In the genomic region with DNA sequence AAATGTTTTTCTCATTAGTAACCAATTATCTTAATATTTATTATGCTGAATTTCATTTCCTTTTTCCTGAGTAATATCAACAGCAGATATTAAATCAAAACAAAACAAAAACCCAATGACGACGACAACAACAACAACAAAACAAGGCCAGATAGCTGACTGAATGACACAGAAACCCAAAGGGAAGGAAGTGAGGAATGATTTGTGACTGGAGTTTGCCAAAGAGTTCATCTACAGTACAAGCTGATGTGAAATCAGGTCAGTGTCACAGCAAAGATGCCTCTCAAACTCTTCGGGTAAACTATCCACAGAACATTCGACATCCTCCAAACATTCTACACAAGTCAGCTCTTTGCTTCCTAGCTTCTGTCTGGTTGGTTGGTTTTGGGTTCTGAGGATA, we compare ENCODE assay signal across 18 mouse cellular contexts.
"Had no signal": no experiment of that assay in that cellular context is flagged by ENCODE, and none has a peak within 500 bp of the region (broad histone marks: within the 10 kb centered on the region; RNA-seq: fewer than 3 reads in every experiment).

No protein-coding gene starts in this region.

- DNase-seq: lung, embryonic 14.5 days; lung, postnatal 10 days; lung, postnatal 4 days; midbrain, embryonic 14.5 days; retina, postnatal 1 day; right cerebral cortex, adult 18-20 months; right cerebral cortex, postnatal 25 days; right cerebral cortex, postnatal 4 days; spleen, adult 18-20 months; thymus, adult 18-20 months; thymus, postnatal 14 days; thymus, postnatal 36 days had no signal

- ATAC-seq: midbrain, embryonic 16.5 days had no signal

- H3K4me3 ChIP-seq: midbrain, embryonic 10.5 days; midbrain, embryonic 12.5 days; myocyte; neural tube, embryonic 13.5 days; neural tube, embryonic 15.5 days had no signal

- H3K4me2 ChIP-seq: lung, embryonic 14.5 days; midbrain, embryonic 12.5 days; neural tube, embryonic 13.5 days; neural tube, embryonic 15.5 days had no signal

- H3K9me3 ChIP-seq: midbrain, embryonic 10.5 days; midbrain, embryonic 12.5 days; neural tube, embryonic 13.5 days; neural tube, embryonic 15.5 days had no signal

- H3K27me3 ChIP-seq: midbrain, embryonic 12.5 days; neural tube, embryonic 13.5 days; neural tube, embryonic 15.5 days had no signal

- H3K27ac ChIP-seq: midbrain, embryonic 10.5 days; midbrain, embryonic 12.5 days; neural tube, embryonic 13.5 days; neural tube, embryonic 15.5 days had no signal

- H3K36me3 ChIP-seq: midbrain, embryonic 10.5 days; midbrain, embryonic 12.5 days; neural tube, embryonic 13.5 days; neural tube, embryonic 15.5 days had no signal

- H3K9ac ChIP-seq: lung, embryonic 14.5 days; midbrain, embryonic 12.5 days; neural tube, embryonic 13.5 days; neural tube, embryonic 15.5 days had no signal

- H3K4me1 ChIP-seq: midbrain, embryonic 10.5 days; midbrain, embryonic 12.5 days; neural tube, embryonic 13.5 days; neural tube, embryonic 15.5 days had no signal
